Mouse (Mus musculus) neural tube, embryonic 14.5 days (tissue): ENCODE results near the gene Iqcn. TPM values are rescaled to one million over a fixed set of nuclear protein-coding genes. Genes with fewer than 3 reads are reported as not detected.

Experiments used
- ATAC-seq: fragments of 200-750 bp; cut with Nextera tagmentation; 2 replicates; pipeline ENCODE4 v1.8.0; 2017; ENCODE audit warnings: low read depth, mild to moderate bottlenecking, moderate TSS enrichment, moderate library complexity
- H3K27ac ChIP-seq: fragments of 300-500 bp; sonication (generic); 2 replicates; pipeline ENCODE4 v1.5.1; 2014; ENCODE audit warnings: low read depth, mild to moderate bottlenecking, control low read depth, low read length, moderate library complexity, mixed read lengths
- H3K27me3 ChIP-seq: fragments of 300-500 bp; sonication (generic); 2 replicates; pipeline ENCODE4 v1.6.1; 2014; ENCODE audit warnings: low read length; ENCODE audit not compliant: control insufficient read depth, insufficient read depth
- H3K36me3 ChIP-seq: fragments of 300-500 bp; sonication (generic); 2 replicates; pipeline ENCODE4 v1.6.1; 2014; ENCODE audit warnings: low read length, mixed read lengths; ENCODE audit not compliant: control insufficient read depth, insufficient read depth
- H3K4me1 ChIP-seq: fragments of 300-500 bp; sonication (generic); 2 replicates; pipeline ENCODE4 v1.6.1; 2014; ENCODE audit warnings: low read length; ENCODE audit not compliant: control insufficient read depth, insufficient read depth
- H3K4me2 ChIP-seq: fragments of 300-500 bp; sonication (generic); 2 replicates; pipeline ENCODE4 v1.6.1; 2014; ENCODE audit warnings: mild to moderate bottlenecking, low read depth, low read length, control low read depth
- H3K4me3 ChIP-seq: fragments of 300-500 bp; sonication (generic); 2 replicates; pipeline ENCODE4 v1.5.1; 2014; ENCODE audit warnings: low read depth, low read length, control low read depth, mixed read lengths
- H3K9ac ChIP-seq: fragments of 300-500 bp; sonication (generic); replicated peaks from 2 replicates; pipeline ENCODE4 v1.6.1; 2014; ENCODE audit warnings: low read depth, mild to moderate bottlenecking, control low read depth, low read length, mixed read lengths
- H3K9me3 ChIP-seq: fragments of 300-500 bp; sonication (generic); 2 replicates; pipeline ENCODE4 v1.6.1; 2016; ENCODE audit warnings: low read length; ENCODE audit not compliant: control insufficient read depth
- WGBS: fragments of 180-500 bp; shearing (Covaris S2); extraction: QIAGEN DNeasy Blood & Tissue Kit; methylation state at CpG from one replicate; pipeline ENCODE4 v1.1.7; 2014; 5-methylcytosine and 5-hydroxymethylcytosine counted together
- polyA plus RNA-seq: library from polyadenylated mRNA; unstranded; fragments of >200 nt; fragmentation: Nextera tagmentation; extraction: Ambion mirVana; gene quantifications from 2 replicates; pipeline ENCODE4 v1.2.1, GENCODE M21; 2014

The Iqcn gene
- polyA plus RNA-seq, 1 experiment from 2014 or later, result not detected

DNA sequence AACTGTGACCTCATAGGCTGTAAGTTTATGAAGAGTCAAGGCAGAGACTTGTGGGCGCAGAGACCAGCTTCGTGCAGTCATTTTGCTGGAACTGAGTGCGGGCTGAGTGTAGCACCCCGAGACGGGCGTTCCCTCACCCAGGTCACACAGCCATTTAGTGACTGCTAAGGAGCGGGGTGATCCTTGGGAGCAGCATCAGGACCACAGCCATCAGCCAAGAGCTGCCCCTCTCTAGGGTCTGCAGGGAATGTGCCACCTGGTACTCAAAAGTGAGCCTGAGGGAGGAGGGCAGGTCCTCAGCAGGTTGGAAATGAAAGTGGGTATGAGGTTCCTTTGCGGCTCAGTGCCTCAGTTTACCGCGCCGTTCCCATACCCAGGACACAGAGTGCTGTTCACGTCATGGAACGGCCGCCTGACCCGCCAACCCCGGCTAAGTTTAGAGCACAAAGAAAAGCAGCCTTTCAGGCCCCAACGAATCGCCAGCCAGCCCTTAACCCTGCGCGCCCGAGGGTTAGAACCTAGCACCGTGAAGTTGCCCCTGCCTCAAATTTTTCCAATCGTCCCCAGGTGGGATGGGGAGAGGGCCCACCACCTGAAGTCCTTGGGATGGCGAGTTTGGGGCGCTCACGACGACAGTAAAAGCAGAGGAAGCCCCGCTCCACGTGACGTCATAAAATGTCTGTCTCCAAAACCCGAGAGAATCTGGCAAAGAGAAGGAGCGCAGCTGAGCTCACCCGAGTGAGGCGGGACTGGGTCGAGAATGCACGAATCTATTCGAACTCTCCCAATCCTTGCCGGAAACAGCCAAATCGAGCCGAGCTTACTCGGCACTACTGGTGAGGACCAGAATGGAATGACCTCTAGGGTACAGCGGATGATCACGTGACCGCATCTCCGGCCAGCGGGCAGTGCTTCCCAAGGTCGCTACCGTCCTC is 40.7 kb downstream of the Iqcn start:
- peaks cover 5% of the 10 kb centered on the region; the same call in 1 of the 2 replicates for H3K4me1 ChIP-seq
- peak overlapping the region; percentile 44 for H3K4me2 ChIP-seq
- no peak overlapping the region for H3K27ac ChIP-seq
- peaks cover 30% of the 10 kb centered on the region for H3K27me3 ChIP-seq
- peak overlapping the region; percentile 39; the same call in 1 of the 2 replicates for H3K9ac ChIP-seq
- peak; percentile 39 for ATAC-seq
- WGBS, result 4% methylated on average over 48 of the region's 48 CpGs
- H3K9me3 ChIP-seq, result no peaks in the 10 kb centered on the region
- H3K36me3 ChIP-seq, result no peaks in the 10 kb centered on the region
- peak overlapping the region; percentile 18 for H3K4me3 ChIP-seq

DNA sequence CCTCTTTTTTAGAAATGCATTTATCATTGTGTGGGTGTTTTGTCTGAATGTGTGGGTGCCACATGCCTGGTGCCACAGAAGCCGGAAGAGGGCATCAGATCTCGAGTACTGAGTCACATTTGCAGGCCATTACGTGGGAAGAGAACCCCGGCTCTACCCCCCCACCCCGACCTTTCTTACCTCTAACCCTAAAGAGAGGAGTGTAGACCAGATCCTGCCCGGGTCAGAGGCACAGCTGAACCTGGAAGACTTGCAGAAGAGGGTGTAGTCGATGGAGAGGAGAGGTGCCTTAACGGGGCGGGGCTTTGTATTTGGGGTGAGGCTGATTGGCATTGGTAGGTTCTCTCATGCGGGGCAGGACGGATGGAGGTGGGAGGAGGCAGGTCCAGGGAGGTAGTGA is 41.5 kb downstream of the Iqcn start:
- ATAC-seq, result no peak
- 52% methylated on average over 11 of the region's 11 CpGs for WGBS
- no peaks in the 10 kb centered on the region for H3K36me3 ChIP-seq
- H3K27me3 ChIP-seq, result peaks cover 30% of the 10 kb centered on the region
- no peak overlapping the region for H3K27ac ChIP-seq
- peaks cover 5% of the 10 kb centered on the region; the same call in 1 of the 2 replicates for H3K4me1 ChIP-seq
- no peak overlapping the region for H3K4me3 ChIP-seq
- no peak overlapping the region for H3K9ac ChIP-seq
- H3K4me2 ChIP-seq, result no peak overlapping the region
- no peaks in the 10 kb centered on the region for H3K9me3 ChIP-seq

DNA sequence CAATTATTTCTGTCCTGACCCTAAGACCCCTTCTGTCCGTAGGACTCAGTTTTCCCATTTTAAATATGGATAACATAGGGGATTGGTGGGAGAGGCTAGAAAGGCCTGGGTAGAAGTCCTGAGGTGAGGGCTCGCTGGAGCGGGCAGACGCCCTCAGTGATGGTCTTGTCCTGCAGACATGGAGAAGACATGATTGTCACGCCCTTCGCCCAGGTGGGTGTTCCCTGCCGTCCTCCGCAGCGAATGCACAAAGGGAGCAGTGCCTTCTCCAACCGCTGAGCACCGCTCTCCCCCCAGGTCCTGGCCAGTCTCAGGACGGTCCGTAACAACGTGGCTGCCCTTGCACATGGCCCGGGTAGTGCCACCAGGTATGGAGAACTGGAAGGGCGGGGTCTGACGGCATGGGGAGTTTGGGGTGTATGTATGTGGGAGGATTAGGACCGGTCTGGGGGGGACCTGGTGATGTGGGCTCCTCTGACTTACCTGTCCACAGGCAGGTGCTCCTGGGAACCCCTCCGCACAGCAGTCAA is 42.5 kb downstream of the Iqcn start:
- Histone ChIP-seq H3K4me2 (no peak overlapping the region), H3K9ac (no peak overlapping the region), H3K9me3 (no peaks in the 10 kb centered on the region), H3K4me3 (no peak overlapping the region), H3K27ac (no peak overlapping the region), H3K4me1 (peaks cover 5% of the 10 kb centered on the region; the same call in 1 of the 2 replicates), H3K36me3 (no peaks in the 10 kb centered on the region), H3K27me3 (peaks cover 30% of the 10 kb centered on the region)
- WGBS, result 52% methylated on average over 19 of the region's 19 CpGs
- ATAC-seq, result no peak

DNA sequence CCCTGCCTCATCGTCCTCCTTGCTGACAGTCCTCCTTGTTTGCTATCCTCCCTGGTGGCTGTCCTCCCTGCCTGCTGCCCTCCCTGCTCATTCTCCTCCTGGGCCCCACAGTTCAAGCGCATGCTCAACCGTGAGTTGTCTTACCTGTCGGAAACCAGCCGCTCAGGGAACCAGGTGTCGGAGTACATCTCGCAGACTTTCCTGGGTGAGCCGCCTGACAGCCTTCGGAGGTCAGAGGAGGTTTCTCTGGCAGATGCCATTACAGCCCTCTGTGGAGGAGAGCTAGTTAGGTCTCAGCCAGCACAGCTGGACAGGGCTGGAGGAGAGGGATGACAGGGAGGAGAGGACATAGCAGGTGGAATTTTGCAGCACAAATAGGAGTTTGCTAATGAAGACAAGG is 43.4 kb downstream of the Iqcn start:
- no peak for ATAC-seq
- H3K4me1 ChIP-seq, result peaks cover 5% of the 10 kb centered on the region; the same call in 1 of the 2 replicates
- no peak overlapping the region for H3K4me2 ChIP-seq
- 81% methylated on average over 9 of the region's 9 CpGs for WGBS
- H3K4me3 ChIP-seq, result no peak overlapping the region
- H3K27me3 ChIP-seq, result peaks cover 29% of the 10 kb centered on the region
- H3K27ac ChIP-seq, result no peak overlapping the region
- H3K9ac ChIP-seq, result no peak overlapping the region
- no peaks in the 10 kb centered on the region for H3K9me3 ChIP-seq
- H3K36me3 ChIP-seq, result no peaks in the 10 kb centered on the region

DNA sequence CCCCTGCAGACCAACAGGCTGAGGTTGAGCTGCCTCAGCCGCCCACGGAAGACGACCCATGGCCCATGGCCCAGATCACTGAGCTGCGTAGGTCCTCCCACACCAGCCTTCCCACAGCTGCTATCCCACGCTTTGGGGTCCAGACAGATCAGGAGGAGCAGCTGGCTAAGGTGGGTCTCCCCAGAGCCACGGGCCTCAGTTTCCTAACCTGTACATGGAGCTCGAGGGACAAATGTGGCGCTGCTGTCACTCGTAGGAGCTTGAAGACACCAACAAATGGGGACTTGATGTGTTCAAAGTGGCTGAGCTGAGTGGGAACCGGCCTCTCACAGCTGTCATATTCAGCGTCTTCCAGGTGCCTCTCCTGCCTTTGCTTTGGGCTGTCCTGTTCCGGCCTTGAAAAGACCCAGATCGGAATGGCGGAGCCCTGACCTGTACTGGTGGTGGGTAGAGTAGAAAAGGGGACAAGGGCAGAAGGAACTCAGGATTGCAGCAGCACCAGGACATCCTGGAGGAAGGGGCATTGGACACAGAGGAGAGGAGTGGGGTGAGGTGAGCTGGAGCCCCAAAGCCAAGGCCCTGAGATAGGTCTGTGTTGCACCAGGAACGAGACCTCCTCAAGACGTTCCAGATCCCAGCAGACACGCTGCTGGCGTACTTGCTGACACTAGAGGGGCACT is 44.1 kb downstream of the Iqcn start:
- no peaks in the 10 kb centered on the region for H3K36me3 ChIP-seq
- H3K4me3 ChIP-seq, result no peak overlapping the region
- peaks cover 25% of the 10 kb centered on the region for H3K27me3 ChIP-seq
- no peaks in the 10 kb centered on the region for H3K9me3 ChIP-seq
- no peak overlapping the region for H3K4me2 ChIP-seq
- H3K27ac ChIP-seq, result no peak overlapping the region
- no peak for ATAC-seq
- no peak overlapping the region for H3K9ac ChIP-seq
- WGBS, result 89% methylated on average over 18 of the region's 18 CpGs
- peaks cover 5% of the 10 kb centered on the region; the same call in 1 of the 2 replicates for H3K4me1 ChIP-seq

DNA sequence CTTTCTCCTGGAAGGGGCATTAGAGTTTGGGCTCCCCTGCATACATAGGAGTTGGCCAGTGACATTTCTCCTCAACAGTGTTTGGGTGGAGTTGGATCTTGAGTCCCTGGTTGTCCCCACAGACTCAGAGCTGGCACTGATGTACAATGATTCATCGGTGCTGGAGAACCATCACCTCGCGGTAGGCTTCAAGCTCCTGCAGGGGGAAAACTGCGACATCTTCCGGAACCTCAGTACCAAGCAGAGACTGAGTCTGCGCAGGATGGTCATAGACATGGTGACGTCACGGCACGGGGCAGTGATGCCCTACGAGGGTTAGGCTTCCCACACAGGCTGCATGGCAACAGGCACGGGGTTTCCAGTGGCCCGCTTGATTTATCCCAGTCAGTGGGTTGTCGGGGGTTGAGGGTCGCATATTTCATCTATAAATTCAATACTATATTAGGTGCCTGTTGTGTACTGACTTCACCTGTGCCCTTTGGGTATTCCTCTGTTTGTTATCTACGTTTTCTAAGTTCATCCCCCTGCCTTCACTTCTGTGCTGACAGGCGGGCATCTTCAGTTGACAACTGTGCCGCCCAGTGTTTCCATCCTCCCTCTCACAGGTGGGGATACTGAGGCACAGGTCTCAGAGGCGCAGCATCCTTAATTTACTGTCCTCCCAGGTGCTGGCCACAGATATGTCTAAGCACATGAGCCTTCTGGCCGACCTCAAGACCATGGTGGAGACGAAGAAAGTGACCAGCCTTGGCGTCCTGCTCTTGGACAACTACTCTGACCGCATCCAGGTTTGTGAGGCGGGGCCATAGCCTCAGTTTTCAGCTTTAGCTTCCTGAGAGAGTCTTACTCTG is 45.2 kb downstream of the Iqcn start:
- Histone ChIP-seq H3K4me2 (no peak overlapping the region), H3K36me3 (no peaks in the 10 kb centered on the region), H3K9ac (no peak overlapping the region), H3K27ac (no peak overlapping the region), H3K27me3 (peaks cover 18% of the 10 kb centered on the region), H3K4me3 (no peak overlapping the region), H3K4me1 (peaks cover 2% of the 10 kb centered on the region; the same call in 1 of the 2 replicates), H3K9me3 (no peaks in the 10 kb centered on the region)
- ATAC-seq, result no peak
- WGBS, result 83% methylated on average over 23 of the region's 23 CpGs

DNA sequence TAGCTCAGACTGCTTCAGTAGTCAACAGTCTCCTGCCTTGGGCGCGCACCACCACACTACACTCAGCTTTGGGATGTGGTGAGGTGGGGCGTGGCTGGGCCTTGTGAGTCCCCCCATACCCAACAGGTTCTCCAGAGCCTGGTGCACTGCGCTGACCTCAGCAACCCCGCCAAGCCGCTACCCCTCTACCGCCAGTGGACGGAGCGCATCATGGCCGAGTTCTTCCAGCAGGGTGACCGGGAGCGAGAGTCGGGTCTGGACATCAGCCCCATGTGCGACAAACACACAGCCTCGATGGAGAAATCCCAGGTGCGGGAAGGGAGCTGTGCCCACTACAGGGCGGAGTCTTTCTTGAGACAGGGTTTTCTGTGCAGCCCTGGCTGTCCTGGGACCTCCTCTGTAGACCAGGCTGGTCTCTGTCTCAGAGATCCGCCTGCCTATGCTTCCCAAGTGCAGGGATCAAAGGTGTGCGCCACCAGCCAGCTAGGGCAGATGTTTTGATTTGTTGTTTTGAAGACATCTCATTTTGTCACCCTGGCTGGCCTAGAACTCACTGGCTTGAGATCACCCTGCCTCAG is 45.9 kb downstream of the Iqcn start:
- H3K36me3 ChIP-seq, result no peaks in the 10 kb centered on the region
- 87% methylated on average over 19 of the region's 19 CpGs for WGBS
- H3K4me2 ChIP-seq, result no peak overlapping the region
- no peak overlapping the region for H3K9ac ChIP-seq
- no peak for ATAC-seq
- H3K4me3 ChIP-seq, result no peak overlapping the region
- no peaks in the 10 kb centered on the region for H3K9me3 ChIP-seq
- no peaks in the 10 kb centered on the region; the same call in 1 of the 2 replicates for H3K4me1 ChIP-seq
- H3K27ac ChIP-seq, result no peak overlapping the region
- H3K27me3 ChIP-seq, result peaks cover 11% of the 10 kb centered on the region

DNA sequence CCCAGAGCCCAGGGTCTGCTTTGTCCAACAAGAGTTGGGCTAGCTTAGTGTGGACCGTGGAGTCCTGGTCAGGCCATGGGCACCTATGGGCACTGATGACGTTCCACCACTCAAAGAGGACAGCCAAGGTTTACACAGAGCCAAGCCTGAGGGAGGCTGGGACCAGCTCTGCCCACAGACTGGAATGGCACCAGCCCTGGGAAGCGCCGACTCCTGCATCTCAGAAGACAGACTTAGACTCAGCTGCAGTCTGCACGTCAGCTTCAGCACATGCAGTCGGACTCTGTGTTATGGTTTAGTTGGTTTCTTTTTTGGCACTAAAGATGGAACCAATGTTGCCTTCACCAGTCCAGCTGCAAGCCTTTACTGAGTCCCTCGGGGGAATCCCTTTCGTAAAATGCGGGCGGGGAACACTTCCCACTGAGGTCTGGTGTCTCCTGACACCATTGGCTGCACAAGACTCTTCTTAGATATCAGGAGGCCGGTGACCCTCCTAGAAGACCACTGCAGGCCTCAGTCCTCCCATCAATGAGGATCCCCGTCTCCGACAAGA is 46.9 kb downstream of the Iqcn start:
- no peaks in the 10 kb centered on the region for H3K9me3 ChIP-seq
- no peak overlapping the region for H3K4me2 ChIP-seq
- no peak overlapping the region for H3K4me3 ChIP-seq
- peaks cover 2% of the 10 kb centered on the region; the same call in 1 of the 2 replicates for H3K4me1 ChIP-seq
- no peaks in the 10 kb centered on the region for H3K36me3 ChIP-seq
- 85% methylated on average over 13 of the region's 13 CpGs for WGBS
- no peak overlapping the region for H3K9ac ChIP-seq
- no peak overlapping the region for H3K27ac ChIP-seq
- ATAC-seq, result no peak
- peaks cover 5% of the 10 kb centered on the region for H3K27me3 ChIP-seq
